Mouse (Mus musculus): ENCODE results near the gene Gtf2b. TPM values are rescaled to one million over a fixed set of nuclear protein-coding genes. Genes with fewer than 3 reads are reported as not detected.

The Gtf2b gene
- total RNA-seq, 2 experiments from 2014 or later = 20.9 to 21.1 TPM

- intact Hi-C loops (cut with DNase I) = no loop called here
- DNase-seq = no peak
These were observed 30.7 kb downstream of the Gtf2b start for GRCm38 (mm10) chr3:142795587-142795986.

- no peak for DNase-seq
- intact Hi-C loops (cut with DNase I) = loop anchor here (5.0 kb wide), 1 partner anchor 71 kb away; the partner anchor contains the start of gene Pkn2
These were observed 46.7 kb downstream of the Gtf2b start for GRCm38 (mm10) chr3:142811582-142811981.

- no peak for DNase-seq
- intact Hi-C loops (cut with DNase I) = no loop called here
These were observed 52.7 kb downstream of the Gtf2b start for GRCm38 (mm10) chr3:142817506-142817905.

GRCm38 (mm10) chr3:142823606-142824005 lies 58.8 kb downstream of the Gtf2b start:
- intact Hi-C loops (cut with DNase I) = no loop called here
- DNase-seq = no peak

- intact Hi-C loops (cut with DNase I) = no loop called here
- DNase-seq = no peak
These were observed 61.8 kb downstream of the Gtf2b start for GRCm38 (mm10) chr3:142826449-142827146.

- intact Hi-C loops (cut with DNase I) = no loop called here
- no peak for DNase-seq
These were observed 68.1 kb downstream of the Gtf2b start for GRCm38 (mm10) chr3:142832910-142833309.

Other genes with a start within 250 kb of the Gtf2b start
- gene Gbp7, start 234.7 kb upstream of the Gtf2b start, total RNA-seq (2021) = 10 to 100 TPM in 1 of 2 experiments, 1 to 10 TPM in 1; 8.5 to 14.3 TPM
- 10 to 100 TPM; 15.1 to 23.8 TPM for gene Gbp3, start 205.0 kb upstream of the Gtf2b start, total RNA-seq (2021)
- under 1 TPM; 0.14 to 0.19 TPM for gene Gbp2b, start 170.2 kb upstream of the Gtf2b start, total RNA-seq (2021)
- gene Gbp2, start 144.4 kb upstream of the Gtf2b start, total RNA-seq (2021) = 10 to 100 TPM; 11.3 to 16.5 TPM
- 10 to 100 TPM; 23.8 to 27.9 TPM for gene Kyat3, start 64.0 kb upstream of the Gtf2b start, total RNA-seq (2021)
- gene Pkn2, start 117.0 kb downstream of the Gtf2b start, total RNA-seq (2021) = 10 to 100 TPM; 41.9 to 44.5 TPM

All from heart, postnatal 36 days (tissue).